Mouse (Mus musculus) myocyte (in vitro differentiated cells): ENCODE data around the gene Gm36245. TPM values are rescaled to one million over a fixed set of nuclear protein-coding genes. Genes with fewer than 3 reads are reported as not detected.
"Not testable (repeated sequence)": the region's sequence is repeated elsewhere in the genome, so short reads cannot be mapped to it uniquely, and the experiment has no call there.

Source experiments
- H3K27me3 ChIP-seq: one replicate; pipeline ENCODE4 v1.6.1; 2011; ENCODE audit not compliant: control insufficient read depth, insufficient read depth, insufficient read length
- H3K36me3 ChIP-seq: one replicate; pipeline ENCODE4 v1.6.1; 2011; ENCODE audit not compliant: control insufficient read depth, insufficient read depth
- H3K4me2 ChIP-seq: one replicate; pipeline ENCODE4 v1.6.1; 2011; ENCODE audit warnings: low read depth, control low read depth
- H3K4me3 ChIP-seq: one replicate; pipeline ENCODE4 v1.5.1; 2011; ENCODE audit warnings: mild to moderate bottlenecking, control low read depth, moderate library complexity
- H3K79me2 ChIP-seq: one replicate; pipeline ENCODE4 v1.6.1; 2011; ENCODE audit not compliant: control insufficient read depth, insufficient read depth
- H3ac ChIP-seq: one replicate; pipeline ENCODE4 v1.6.1; 2011; ENCODE audit not compliant: control insufficient read depth, insufficient read length
- CEBPB ChIP-seq: IDR thresholded peaks from 2 replicates; pipeline ENCODE4 v1.6.1; 2011; ENCODE audit warnings: mild to moderate bottlenecking, moderate library complexity; ENCODE audit not compliant: poor library complexity, insufficient read depth, severe bottlenecking
- E2F4 ChIP-seq: IDR thresholded peaks from one replicate; pipeline ENCODE4 v1.6.1; 2011; ENCODE audit warnings: mild to moderate bottlenecking, control low read depth, moderate library complexity; ENCODE audit not compliant: insufficient read depth
- MAX ChIP-seq: IDR thresholded peaks from one replicate; pipeline ENCODE4 v1.6.1; 2011; ENCODE audit warnings: low read depth, mild to moderate bottlenecking, control low read depth
- MYOD1 ChIP-seq, 3 experiments: IDR thresholded peaks; one replicate each; pipeline ENCODE4 v1.6.1; 2011; ENCODE audit warnings: control low read depth in 2 of 3, low read depth in 2 of 3, mild to moderate bottlenecking in 2 of 3, moderate library complexity in 1 of 3; ENCODE audit not compliant: insufficient read length in 2 of 3, control insufficient read depth in 1 of 3
- MYOG ChIP-seq, 3 experiments: IDR thresholded peaks; one replicate each; pipeline ENCODE4 v1.6.1; 2011; ENCODE audit warnings: control low read depth in 2 of 3, low read depth in 2 of 3, mild to moderate bottlenecking in 2 of 3; ENCODE audit not compliant: insufficient read length in 2 of 3, control insufficient read depth in 1 of 3, insufficient read depth in 1 of 3
- POLR2A ChIP-seq: IDR thresholded peaks from one replicate; pipeline ENCODE4 v1.6.1; 2011; ENCODE audit warnings: low read depth, mild to moderate bottlenecking, control low read depth, moderate library complexity; ENCODE audit not compliant: insufficient read length
- POLR2AphosphoS2 ChIP-seq: IDR thresholded peaks from one replicate; pipeline ENCODE4 v1.6.1; 2011; ENCODE audit warnings: low read depth, control low read depth; ENCODE audit not compliant: insufficient read length
- REST ChIP-seq: IDR thresholded peaks from one replicate; pipeline ENCODE4 v1.6.1; 2011; ENCODE audit warnings: mild to moderate bottlenecking, control low read depth, moderate library complexity; ENCODE audit not compliant: insufficient read depth, insufficient read length
- SRF ChIP-seq: IDR thresholded peaks from one replicate; pipeline ENCODE4 v1.6.1; 2011; ENCODE audit warnings: low read depth; ENCODE audit not compliant: control insufficient read depth, insufficient read length
- TCF12 ChIP-seq: IDR thresholded peaks from one replicate; pipeline ENCODE4 v1.6.1; 2011; ENCODE audit warnings: mild to moderate bottlenecking, control low read depth; ENCODE audit not compliant: poor library complexity, insufficient read depth, severe bottlenecking
- TCF3 ChIP-seq: IDR thresholded peaks from one replicate; pipeline ENCODE4 v1.6.1; 2011; ENCODE audit warnings: low read depth, control low read depth; ENCODE audit not compliant: insufficient read length
- USF1 ChIP-seq: IDR thresholded peaks from one replicate; pipeline ENCODE4 v1.6.1; 2011; ENCODE audit warnings: low read depth, mild to moderate bottlenecking, control low read depth, moderate library complexity
- polyA plus RNA-seq: library from polyadenylated mRNA; unstranded; fragments of >200 nt; fragmentation: generic; extraction: Trizol; gene quantifications from one replicate; pipeline ENCODE4 v1.2.1, GENCODE M21; 2012; ENCODE audit warnings: missing spikeins

Gm36245 gene
- polyA plus RNA-seq, 1 experiment, result not detected

GRCm38 (mm10) chr15:77595961-77596360, 3.1 kb upstream of the Gm36245 start, which contains the start of gene Apol10b:
Gene Apol10b (minus strand): TSS chr15:77596125.
- H3ac ChIP-seq, result no peak within 1 kb of the TSS
- no peaks in the 10 kb centered on the region for H3K27me3 ChIP-seq
- peak within 1 kb of the TSS; percentile 23 for H3K4me3 ChIP-seq
- no peaks in the 10 kb centered on the region for H3K79me2 ChIP-seq
- H3K36me3 ChIP-seq, result no peaks in the 10 kb centered on the region
- TF ChIP-seq POLR2AphosphoS2, result no peak
- no peak for TF ChIP-seq MAX
- TF ChIP-seq SRF, result peak; percentile 78
- no peak for TF ChIP-seq CEBPB
- no peak for TF ChIP-seq E2F4
- H3K4me2 ChIP-seq, result peak within 1 kb of the TSS; percentile 100

DNA sequence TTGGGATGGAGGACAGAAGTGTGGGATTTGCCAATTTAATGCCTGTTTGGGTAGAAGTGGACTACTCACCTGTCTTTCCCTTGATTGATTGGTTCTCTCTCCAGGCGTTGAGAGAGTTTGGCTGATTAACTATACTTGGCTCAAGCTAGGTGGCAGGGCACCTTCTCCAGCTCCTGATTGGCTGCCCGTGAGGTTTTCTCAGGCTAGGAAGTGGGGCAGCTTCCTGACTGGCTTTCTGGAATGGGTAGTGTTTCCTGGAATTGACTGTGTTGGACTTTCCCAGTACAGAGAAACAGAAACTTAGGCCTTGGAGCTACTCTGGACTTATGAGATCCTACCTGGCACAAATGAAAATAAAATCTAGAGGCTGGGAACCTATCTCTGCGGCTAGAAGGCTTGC, 629 bp upstream of the Gm36245 start:
- no peak overlapping the region for H3ac ChIP-seq
- no peak overlapping the region for H3K4me3 ChIP-seq
- no peaks in the 10 kb centered on the region for H3K79me2 ChIP-seq
- H3K27me3 ChIP-seq, result no peaks in the 10 kb centered on the region
- TF ChIP-seq POLR2A (no peak), MAX (no peak), TCF12 (no peak), TCF3 (no peak), SRF (no peak), MYOG (IDR thresholded peaks at IDR 0.05; ENCODE audit: control insufficient read depth in 1 of 3, insufficient read depth in 1 of 3, insufficient read length in 2 of 3, low read depth in 2 of 3) (no peak), CEBPB (no peak), POLR2AphosphoS2 (no peak), MYOD1 (IDR thresholded peaks at IDR 0.05; ENCODE audit: control insufficient read depth in 1 of 3, insufficient read length in 2 of 3, low read depth in 2 of 3) (no peak), USF1 (no peak), E2F4 (no peak), REST (no peak)
- H3K36me3 ChIP-seq, result no peaks in the 10 kb centered on the region
- no peak overlapping the region for H3K4me2 ChIP-seq

GRCm38 (mm10) chr15:77606069-77606468, 7.0 kb downstream of the Gm36245 start:
- H3ac ChIP-seq, result no peak overlapping the region
- no peak overlapping the region for H3K4me2 ChIP-seq
- H3K4me3 ChIP-seq, result no peak overlapping the region
- peaks cover 5% of the 10 kb centered on the region for H3K27me3 ChIP-seq
- TF ChIP-seq TCF3 (no peak), SRF (no peak), MYOD1 (IDR thresholded peaks at IDR 0.05; ENCODE audit: control insufficient read depth in 1 of 3, insufficient read length in 2 of 3, low read depth in 2 of 3) (no peak), TCF12 (no peak), POLR2A (no peak), CEBPB (no peak), POLR2AphosphoS2 (no peak), REST (no peak), MYOG (IDR thresholded peaks at IDR 0.05; ENCODE audit: control insufficient read depth in 1 of 3, insufficient read depth in 1 of 3, insufficient read length in 2 of 3, low read depth in 2 of 3) (no peak), E2F4 (no peak), MAX (no peak), USF1 (no peak)
- H3K36me3 ChIP-seq, result no peaks in the 10 kb centered on the region
- H3K79me2 ChIP-seq, result no peaks in the 10 kb centered on the region

DNA sequence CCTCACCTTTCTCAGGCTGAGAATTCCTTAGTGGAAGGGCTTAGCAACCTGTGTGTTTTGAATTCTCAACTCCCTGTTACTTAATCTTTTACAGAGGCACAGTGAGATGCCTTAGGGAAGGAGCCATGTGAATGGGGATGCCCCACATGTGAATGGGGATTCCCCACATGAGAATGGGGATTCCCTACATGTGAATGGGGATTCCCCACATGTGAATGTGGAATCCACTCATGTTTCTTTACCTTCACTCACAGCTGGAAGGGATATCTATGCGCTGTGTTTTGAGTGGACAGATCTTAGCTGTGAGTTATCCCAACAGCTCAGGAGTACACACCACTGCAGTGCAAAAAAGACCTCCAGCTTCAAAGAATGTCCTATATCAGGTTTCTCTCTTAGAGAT, 25.7 kb downstream of the Gm36245 start:
- Histone ChIP-seq H3K4me2 (no peak overlapping the region), H3K27me3 (peaks cover 21% of the 10 kb centered on the region), H3K36me3 (no peaks in the 10 kb centered on the region), H3ac (no peak overlapping the region), H3K79me2 (no peaks in the 10 kb centered on the region), H3K4me3 (no peak overlapping the region)
- TF ChIP-seq MYOG (IDR thresholded peaks at IDR 0.05; ENCODE audit: control insufficient read depth in 1 of 3, insufficient read depth in 1 of 3, insufficient read length in 2 of 3, low read depth in 2 of 3) (no peak), POLR2AphosphoS2 (no peak), MYOD1 (IDR thresholded peaks at IDR 0.05; ENCODE audit: control insufficient read depth in 1 of 3, insufficient read length in 2 of 3, low read depth in 2 of 3) (no peak), CEBPB (no peak), REST (no peak), TCF3 (no peak), MAX (no peak), E2F4 (no peak), TCF12 (no peak), POLR2A (no peak), USF1 (no peak), SRF (no peak)

- not testable (repeated sequence) for H3K36me3 ChIP-seq, H3K4me2 ChIP-seq, H3ac ChIP-seq, H3K4me3 ChIP-seq, H3K79me2 ChIP-seq
- peaks cover 12% of the 10 kb centered on the region for H3K27me3 ChIP-seq
Observed at GRCm38 (mm10) chr15:77626471-77626870, 27.4 kb downstream of the Gm36245 start.

DNA sequence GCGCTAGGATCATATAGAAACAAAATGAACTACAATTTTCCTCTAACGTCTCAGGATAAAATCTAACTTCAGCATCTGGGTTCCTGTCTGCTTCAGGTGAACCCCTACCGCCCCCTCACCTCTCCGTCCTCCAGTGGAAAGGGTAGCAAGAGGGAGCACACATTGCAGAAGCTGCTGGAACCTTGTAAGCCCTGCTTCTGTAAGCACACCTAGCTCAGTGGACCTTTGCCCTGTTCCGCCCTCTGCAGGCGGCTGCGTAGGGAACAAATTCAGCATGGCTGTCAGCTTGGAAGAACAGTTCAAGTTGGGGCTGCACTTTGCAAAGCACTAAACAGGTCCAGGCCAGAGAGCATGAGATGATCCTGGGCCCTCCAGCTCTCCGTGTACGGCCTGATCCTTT, 29.6 kb downstream of the Gm36245 start:
- not testable (repeated sequence) for H3K4me2 ChIP-seq, H3K36me3 ChIP-seq, H3K79me2 ChIP-seq, H3ac ChIP-seq, H3K4me3 ChIP-seq
- peaks cover 34% of the 10 kb centered on the region for H3K27me3 ChIP-seq

- H3K27me3 ChIP-seq, result peaks cover 38% of the 10 kb centered on the region
- H3K4me3 ChIP-seq, H3K79me2 ChIP-seq, H3ac ChIP-seq, H3K4me2 ChIP-seq, H3K36me3 ChIP-seq: not testable (repeated sequence)
Observed at GRCm38 (mm10) chr15:77629822-77630221, 30.8 kb downstream of the Gm36245 start.

GRCm38 (mm10) chr15:77643176-77643575, 44.1 kb downstream of the Gm36245 start, which contains the start of gene Apol11b:
Gene Apol11b (minus strand): TSS chr15:77643286.
- H3K27me3 ChIP-seq, result peaks cover 12% of the 10 kb centered on the region
- not testable (repeated sequence) for H3K36me3 ChIP-seq, H3ac ChIP-seq, H3K79me2 ChIP-seq, H3K4me2 ChIP-seq, H3K4me3 ChIP-seq
